Mouse (Mus musculus) liver (tissue): Measurements from ENCODE around the gene Frat2.

ENCODE experiments used
- DNase-seq: peaks from one replicate; pipeline ENCODE4 v3.0.0-alpha.2; 2020; ENCODE audit warnings: mixed read lengths

The Frat2 gene

GRCm38 (mm10) chr19:41817325-41817724 is 30.6 kb downstream of the Frat2 start:
- no peak for DNase-seq

- DNase-seq, result no peak
These were observed 31.0 kb downstream of the Frat2 start for GRCm38 (mm10) chr19:41816915-41817314.

GRCm38 (mm10) chr19:41816410-41816809 is 31.5 kb downstream of the Frat2 start:
- no peak for DNase-seq

GRCm38 (mm10) chr19:41813374-41813773 is 34.6 kb downstream of the Frat2 start:
- DNase-seq, result no peak

- no peak for DNase-seq
These were observed 35.4 kb downstream of the Frat2 start for GRCm38 (mm10) chr19:41812525-41812924.

GRCm38 (mm10) chr19:41810074-41810473 is 37.9 kb downstream of the Frat2 start:
- DNase-seq, result no peak

GRCm38 (mm10) chr19:41808104-41808634 is 39.8 kb downstream of the Frat2 start:
- no peak for DNase-seq

- peak; percentile 67 for DNase-seq
These were observed 40.4 kb downstream of the Frat2 start for GRCm38 (mm10) chr19:41807497-41807896.

- no peak for DNase-seq
These were observed 42.1 kb downstream of the Frat2 start for GRCm38 (mm10) chr19:41805831-41806230.

GRCm38 (mm10) chr19:41803322-41803721 is 44.6 kb downstream of the Frat2 start:
- DNase-seq, result peak; percentile 56

GRCm38 (mm10) chr19:41801742-41802369 is 46.1 kb downstream of the Frat2 start, which contains the start of gene Arhgap19:
Gene Arhgap19, minus strand, starts transcription at chr19:41802047.
- peak; percentile 93 for DNase-seq

GRCm38 (mm10) chr19:41800986-41801741 is 46.8 kb downstream of the Frat2 start:
- no peak for DNase-seq

- no peak for DNase-seq
These were observed 47.5 kb downstream of the Frat2 start for GRCm38 (mm10) chr19:41800451-41800850.

- DNase-seq, result no peak
These were observed 50.4 kb downstream of the Frat2 start for GRCm38 (mm10) chr19:41797536-41797935.

- DNase-seq, result no peak
These were observed 51.1 kb downstream of the Frat2 start for GRCm38 (mm10) chr19:41796789-41797327.

GRCm38 (mm10) chr19:41796148-41796760 is 51.7 kb downstream of the Frat2 start:
- no peak for DNase-seq
